Mouse (Mus musculus): ENCODE measurements around the gene Sae1.

Sae1 gene

DNA sequence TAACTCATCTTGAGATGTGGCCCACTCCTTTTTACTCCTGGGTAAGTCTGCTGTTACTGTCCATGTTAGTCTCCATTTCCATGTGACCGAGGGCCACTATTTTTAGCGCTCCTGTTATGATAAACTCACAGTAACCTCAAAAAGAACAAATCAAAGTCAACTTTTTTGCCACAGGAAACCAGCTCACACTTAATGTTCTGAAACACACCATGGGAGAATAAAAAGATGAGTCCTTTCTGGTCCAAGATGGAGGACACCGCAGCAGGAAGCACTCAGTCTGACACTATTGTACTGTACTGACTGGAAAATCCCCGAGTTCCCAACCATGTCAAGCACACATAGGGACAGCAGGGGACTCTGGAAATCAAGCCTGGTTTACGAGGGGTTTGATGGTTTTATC, 37.6 kb downstream of the Sae1 start:
- DNase-seq: no peak

DNA sequence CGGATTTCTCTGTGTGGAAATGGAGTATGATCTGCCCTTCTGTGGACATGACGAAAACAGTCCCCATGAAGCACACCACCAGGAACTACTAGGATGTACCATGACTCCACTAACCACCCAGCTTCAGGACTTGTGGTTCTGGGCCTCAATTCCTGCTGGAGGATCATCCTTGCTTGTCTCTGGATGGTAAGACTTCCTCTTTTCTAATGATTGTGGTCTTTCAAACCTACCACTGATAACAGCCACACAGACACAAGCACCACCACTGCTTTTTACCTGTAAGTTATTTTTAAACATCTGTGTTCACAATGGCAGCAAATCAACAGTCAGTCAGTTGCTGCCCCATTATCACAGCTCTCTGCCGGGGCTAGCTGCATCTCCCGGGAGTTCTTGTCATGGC, 42.3 kb downstream of the Sae1 start:
- no peak for DNase-seq

DNA sequence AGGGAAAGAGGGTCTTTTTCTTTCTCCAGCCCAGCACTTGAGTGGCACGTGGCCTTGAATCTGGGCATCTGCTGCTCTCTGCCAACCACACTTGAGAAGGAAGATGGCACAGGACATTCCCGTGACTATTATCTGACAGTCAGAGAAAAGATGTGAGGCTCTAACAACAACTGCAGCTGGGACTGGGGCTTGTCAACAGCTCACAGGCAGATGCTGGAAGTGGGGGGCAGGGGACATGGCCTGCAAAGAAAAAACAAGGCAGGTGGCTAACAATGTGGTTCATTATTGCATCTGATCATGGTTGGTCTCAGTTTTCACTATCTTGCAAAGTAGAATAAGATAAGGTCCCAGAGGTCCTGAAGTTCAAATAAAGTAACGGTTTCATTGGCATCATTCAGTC, 43.0 kb downstream of the Sae1 start:
- DNase-seq: no peak

DNA sequence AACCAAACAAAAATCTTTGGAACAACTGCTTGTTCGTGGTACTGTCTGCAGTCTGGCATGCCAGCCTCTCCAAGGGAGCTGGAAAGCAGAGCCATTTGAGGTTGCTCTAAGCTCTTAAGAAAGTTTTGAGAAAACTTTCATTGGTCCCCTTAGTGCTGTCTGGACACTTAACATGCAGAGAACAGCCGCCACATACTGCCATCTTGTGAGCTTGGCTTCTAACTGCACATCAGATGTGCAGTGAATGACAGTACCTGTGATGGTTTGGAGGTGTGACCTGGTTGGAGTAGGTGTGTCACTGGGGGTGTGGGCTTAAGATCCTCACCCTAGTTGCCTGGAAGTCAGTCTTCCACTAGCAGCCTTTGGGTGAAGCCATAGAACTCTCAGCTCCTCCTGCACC, 49.9 kb downstream of the Sae1 start:
- peak; percentile 38 for DNase-seq

DNA sequence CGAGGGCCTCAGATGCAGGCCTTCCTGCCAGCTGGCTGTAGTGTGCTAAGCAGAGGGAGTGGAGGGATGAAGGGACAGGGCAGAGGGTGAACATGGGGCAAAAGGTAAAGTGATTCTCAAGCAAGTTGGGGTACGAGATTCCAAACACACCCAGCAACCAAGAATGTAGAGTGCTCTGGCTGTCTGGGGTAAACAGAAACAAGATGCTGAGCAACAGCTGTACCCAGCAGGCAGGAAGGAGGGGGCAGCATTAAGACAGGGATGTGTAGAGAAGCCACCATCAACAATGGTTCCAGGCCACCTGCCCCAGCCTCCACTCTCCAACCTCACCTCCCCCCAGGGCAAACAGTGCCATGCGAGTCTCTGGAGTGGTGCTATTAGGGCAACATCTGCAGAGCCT, 58.5 kb downstream of the Sae1 start:
- no peak for DNase-seq

DNA sequence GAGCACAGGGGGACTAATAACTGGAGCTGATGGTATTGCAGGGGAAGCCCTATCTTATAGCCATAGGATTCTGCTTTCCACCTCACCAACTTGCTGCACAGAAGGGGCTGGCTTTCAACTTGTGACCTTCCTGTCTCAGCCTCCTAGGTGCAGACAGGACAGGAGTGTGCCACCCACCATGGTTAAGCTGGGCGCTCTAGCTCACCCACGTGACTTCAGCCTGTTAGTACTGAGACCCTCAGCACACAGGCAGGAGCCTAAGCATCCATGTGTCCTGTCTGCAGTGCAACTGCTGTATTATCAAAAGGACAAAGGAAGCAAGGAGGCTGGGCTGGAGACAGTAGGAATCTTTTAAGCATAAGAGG, 61.0 kb downstream of the Sae1 start:
- DNase-seq: no peak

DNA sequence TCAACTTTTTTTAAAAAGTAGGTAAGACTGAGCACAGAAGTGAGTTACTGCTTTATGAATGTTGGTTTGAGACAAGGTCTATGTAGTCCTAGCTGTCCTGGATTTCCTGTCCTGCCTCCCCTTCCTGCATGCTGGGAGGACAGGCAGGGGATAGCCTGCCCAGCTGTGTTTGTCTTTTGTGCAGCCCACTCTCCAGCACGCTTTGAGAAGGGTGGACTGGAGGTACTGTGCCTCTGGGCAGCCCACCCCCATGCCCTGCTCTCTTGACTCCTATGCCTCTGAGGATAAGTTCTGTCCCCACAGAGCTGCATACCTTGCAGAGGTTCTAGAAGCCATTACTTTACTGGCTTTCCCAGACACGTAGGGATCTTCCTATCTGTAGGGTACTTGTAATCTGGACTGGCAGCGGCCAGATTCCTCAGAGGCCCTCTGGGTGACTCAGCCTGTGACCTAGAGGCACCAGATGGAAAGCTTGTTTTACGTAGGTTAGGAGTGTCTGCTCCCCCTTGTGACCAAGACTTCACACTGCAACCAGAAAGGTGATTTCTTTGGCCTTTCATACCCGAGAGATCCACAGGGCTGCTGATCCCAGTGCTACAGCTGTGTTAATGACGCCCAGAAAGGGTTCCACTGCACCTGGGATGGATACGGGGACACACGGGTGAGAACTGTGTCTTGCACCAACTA, 61.5 kb downstream of the Sae1 start:
- DNase-seq: peak; percentile 65

DNA sequence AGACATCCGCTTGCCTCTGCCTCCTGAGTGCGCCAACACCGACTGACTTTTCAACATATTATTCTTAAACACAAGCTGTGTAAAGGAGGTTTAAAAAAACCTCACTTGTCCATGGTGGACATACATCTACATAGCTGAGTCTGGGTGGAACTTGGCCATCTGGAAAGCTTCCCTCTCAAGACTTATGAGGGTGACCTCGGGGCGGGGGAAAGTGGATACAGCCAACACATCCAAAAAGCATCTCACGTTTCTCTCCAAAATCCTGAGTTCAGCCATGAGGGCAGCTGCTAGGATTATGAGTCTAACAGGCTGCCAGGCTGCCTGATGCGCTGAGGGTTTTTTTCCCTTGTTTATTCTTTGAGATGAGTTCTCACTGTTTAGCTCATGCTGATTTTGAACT, 62.9 kb downstream of the Sae1 start:
- DNase-seq: no peak

DNA sequence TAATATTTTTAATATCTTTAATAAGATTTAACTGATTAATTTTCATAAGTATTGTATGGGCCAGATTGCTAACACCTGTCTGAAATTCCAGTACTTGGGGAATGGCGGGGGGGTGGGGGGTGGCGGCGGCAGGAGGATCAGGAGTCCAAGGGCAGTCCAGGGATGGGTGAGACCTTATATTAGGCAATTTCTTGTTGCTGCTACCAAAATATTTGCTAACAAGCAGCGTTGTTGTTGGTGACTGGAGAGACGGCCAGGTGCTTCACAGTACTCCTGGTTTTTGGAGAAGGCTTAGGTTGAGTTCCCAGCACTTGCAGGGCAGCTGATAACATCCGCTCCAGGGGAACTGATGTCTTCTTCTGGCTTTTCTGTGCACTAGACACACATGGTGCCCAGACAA, 67.1 kb downstream of the Sae1 start:
- DNase-seq: no peak

DNA sequence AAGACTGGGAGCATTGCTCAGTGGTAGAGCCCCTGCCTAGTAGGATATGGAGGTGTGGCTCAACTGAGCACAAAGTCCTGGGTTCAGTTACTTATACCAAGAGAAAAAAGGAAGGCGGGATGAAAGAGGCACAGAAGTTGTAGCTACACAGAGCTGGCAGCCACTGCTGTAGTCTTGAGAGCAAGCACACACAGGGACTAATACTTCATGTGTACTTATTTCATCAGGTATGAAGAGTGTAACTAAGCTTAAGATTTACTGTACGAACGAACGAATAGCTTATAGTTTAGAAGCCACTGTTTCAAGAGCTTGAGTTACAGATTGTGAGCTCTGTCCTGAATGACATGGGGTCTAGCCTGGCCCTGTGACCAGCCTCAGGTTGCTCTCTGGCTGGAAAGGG, 68.4 kb downstream of the Sae1 start:
- DNase-seq: no peak

DNA sequence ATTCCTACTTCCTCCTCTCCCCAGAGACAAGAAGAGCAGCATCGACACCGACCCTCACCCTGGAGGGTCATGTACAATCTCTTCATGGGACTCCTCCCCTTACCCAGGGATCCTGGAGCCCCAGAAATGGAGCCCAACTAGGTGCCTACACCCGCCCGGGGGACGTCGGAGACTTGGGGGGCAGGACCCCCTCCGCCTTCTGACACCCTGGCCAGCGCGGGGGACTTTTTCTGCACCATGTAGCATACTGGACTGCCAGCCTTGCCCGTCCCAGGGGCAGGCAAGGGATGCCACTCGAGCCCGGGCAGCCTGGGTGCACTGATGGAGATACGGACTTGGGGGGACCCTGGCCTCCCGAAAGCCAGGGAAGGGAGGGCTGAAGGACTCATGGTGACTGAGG, 70.5 kb downstream of the Sae1 start:
- no peak for DNase-seq

DNA sequence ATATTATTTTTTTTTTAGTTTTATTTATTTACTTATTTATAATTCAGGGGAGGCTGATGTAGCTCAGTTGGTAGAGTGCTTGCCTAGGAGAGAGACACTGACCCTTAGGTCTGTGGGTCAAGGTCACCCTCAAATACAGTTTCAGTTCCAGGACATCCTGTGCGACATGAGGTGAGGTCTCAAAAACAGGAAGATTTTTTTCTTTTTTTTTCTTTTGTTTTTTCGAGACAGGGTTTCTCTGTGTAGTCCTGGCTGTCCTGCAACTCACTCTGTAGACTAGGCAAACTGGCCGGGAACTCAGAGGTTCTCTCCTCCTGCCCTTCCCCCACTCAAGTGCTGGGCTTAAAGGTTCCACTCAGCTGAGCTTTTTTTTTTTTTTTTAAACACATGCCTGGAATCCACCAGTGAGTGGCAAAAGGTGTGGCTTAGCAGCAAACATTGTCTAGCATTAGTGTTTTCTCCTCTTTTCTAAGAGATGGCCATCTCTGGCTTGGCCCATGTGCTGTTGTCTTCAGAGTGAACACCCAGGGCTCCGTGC, 72.3 kb downstream of the Sae1 start:
- DNase-seq: no peak

DNA sequence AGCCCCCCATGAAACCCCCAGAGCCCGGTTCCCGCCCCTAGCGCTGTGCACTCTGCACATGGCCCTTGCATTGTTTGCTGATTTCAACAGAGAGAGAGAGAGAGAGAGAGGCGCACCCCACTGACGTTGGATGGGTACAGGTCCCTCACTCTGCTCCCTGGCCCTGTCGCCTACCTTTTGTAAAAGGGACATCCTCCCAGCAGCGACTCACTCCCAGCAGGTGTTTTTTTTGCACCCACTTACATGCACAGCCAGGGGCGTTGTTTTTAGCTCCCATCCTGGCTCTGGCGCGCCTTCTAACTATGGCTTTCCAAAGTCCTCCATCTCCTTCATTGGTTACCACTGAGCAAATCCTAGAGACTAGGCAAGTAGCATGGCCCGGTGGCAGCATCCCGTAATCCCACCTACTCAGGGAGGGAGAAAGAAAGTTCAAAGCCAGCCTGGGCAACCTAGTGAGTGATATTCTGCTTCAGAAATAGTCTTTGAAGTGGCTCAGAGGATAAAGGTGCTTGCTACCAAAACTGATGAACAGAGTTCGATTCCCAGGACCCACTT, 73.3 kb downstream of the Sae1 start:
- no peak for DNase-seq

DNA sequence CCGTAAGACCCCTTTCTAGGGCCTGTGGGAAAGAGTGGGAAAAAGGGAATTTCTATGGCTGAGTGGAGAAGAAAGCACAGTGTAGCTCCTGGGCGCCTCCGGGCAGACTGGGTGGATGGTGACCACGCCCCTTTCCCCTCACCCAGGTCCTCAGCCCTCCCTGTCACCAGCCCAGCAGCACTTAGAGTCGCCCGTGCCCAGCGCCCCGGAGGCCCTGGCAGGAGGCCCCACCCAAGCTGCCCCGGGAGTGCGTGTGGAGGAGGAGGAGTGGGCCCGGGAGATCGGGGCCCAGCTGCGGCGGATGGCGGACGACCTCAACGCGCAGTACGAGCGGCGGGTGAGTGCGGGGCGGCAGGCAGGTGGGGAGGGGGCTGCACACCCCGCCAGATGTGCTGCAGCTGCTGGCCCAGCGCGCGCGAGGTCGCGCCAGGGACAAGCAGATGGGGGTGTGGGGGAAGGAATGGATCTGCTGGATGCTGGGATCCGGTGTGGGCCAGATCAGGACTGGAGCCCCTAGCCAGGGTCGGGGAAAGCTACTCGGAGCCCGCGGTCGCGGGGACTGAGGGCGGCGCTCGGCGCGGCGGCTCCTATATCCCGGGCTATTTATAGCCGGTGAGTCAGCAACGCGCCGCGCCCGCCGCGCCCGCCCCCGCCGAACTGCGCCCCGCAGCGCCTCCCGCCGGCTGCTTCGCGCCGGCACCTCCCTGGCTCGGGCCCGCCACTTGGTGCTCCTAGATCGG, 74.0 kb downstream of the Sae1 start:
- DNase-seq: peak; percentile 87

DNA sequence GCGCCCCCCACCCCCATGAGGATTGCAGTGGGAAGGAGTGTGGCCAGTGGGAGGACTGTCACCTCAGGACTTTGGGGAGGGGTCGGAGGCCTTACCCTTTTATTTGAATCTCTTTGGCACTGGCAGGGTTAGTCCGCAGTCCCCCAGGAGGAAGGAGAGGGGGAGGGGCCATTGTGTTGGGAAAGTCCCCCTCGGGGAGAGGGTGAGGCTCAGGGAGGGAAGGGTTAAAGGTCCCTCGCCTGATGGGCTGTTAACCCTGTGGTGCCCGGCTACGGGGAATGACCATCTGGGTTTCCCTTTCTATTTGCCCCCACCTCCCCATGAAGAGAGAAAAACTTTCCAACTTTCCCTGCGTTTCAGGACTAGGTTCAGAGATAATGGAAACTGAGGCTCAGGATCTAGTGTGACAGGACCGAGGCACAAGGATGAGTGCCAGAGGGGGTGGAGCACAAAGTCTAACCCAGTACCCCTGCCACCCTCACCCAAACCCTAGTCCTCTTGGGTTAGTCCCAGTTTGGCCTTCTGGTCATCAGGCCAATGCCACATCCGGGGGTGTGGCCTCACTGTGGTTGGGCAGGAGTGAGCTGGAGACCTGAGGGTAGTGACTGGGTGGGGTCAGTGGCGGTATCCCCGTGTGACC, 74.8 kb downstream of the Sae1 start:
- DNase-seq: peak; percentile 60

DNA sequence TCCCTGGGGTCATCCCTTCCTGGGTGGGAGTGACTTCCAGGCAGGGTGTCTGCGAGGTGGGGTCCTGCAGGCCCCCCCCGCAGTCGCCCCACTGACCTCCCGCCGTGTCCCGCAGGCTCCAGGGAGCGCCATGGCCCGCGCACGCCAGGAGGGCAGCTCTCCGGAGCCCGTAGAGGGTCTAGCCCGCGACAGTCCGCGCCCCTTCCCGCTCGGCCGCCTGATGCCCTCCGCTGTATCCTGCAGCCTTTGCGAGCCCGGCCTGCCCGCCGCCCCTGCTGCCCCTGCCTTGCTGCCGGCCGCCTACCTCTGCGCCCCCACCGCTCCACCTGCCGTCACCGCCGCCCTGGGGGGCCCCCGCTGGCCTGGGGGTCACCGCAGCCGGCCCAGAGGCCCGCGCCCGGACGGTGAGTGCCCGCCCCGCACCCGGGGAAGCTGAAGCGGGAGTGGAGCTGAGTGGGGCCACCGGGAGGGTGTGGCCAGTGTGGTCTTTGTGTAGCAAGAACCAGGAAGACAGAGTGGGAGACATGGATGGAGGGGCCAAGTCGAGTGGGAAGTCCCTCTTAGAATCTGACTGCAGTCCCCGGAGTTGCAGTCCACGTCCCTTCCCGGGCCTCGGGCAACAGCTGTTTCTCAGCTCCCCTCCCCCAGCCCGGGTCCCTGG, 75.5 kb downstream of the Sae1 start:
- peak; percentile 48 for DNase-seq

DNA sequence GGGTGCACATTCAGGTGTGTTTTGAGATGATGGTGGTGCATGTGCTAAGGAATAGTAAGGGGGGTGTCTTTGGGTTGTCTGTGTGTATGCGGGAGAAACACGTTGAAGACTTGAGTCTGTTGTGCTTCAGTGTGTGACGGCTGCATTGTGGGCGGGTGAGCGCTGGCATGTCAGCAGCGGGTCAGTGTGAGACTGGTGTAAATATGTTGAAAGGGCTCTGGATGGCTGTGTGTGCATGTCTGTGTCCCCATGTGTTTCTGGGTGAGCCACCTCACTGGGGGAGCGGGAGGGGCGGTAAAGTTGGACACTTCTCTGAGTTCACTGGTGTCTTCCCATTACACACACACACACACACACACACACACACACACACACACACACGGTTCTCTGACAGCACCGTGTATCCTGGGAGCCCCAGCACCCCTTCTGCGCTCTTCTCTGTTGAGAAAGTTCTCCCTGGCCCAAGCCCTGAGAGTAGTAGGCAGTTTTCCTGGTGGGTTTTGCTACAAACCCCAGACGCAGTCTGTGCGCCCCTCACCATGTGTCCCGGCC, 76.1 kb downstream of the Sae1 start:
- DNase-seq: peak; percentile 35

DNA sequence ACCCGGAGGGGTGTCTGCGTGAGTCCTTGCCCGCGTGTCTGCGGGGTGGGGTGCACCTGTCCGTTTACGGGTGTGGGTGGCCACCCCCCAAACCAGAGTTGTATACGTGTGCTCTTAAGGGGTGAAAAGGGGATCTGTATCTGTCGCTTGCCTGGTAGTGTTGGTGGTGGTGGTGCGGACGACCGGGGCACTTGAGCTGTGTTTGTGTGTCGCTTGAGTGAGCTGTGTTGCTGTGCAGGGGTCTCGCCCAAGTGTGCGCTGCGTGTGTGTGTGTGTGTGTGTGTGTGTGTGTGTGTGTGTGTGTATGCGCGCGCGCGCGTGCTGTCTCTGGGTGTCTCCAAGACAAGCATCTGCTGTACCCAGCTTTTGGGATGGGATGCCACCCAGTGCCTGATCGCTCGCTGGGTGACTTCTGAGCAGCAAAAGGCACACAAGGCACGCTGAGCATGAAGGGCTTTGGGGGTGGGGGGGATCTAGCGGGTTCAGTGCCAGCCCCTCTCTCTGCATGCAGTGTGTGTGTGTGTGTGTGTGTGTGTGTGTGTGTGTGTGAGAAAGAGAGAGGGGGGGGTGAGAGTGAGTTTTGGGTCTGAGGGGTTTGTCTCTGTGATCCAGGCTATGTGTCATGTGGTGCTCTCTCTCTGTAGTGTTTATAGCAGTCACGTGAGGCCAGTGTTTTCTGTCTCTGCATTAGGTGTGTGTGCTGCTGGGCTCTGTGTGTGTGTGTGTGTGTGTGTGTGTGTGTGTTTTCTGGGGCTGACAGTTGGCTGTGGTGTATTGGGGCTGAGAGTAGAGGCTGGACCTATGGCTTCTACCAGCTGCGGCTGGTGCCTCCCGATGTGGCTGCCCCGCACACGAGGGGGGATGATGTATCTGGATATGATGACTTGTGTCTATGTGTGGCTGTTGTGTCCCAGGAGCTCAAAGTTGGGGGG, 76.8 kb downstream of the Sae1 start:
- peak; percentile 74 for DNase-seq

DNA sequence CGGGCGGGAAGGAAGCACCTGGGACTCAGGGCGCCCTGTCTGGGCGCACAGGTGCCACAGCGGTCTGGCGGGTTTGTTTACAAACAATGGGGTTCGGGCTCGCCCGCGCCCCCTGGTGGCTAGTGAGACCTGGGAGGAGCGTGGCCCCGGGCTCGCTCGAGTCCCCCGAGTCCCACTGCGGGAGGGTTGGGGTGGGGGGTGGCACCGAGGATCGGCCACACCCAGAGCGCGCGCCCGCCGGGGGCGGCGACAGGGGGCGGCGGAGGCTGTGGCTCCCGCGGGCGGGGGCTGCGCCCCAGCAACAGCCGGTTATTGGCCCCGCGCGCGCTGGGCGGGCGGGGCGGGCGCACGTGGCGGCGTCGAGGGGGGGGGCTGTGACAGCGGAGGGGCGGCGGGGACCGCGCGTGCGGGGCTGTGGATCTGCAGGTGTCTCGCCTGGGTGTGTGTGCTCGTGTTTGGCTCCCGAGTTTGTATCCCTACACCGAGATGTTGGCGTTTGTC, 77.5 kb downstream of the Sae1 start:
- peak; percentile 98 for DNase-seq

DNA sequence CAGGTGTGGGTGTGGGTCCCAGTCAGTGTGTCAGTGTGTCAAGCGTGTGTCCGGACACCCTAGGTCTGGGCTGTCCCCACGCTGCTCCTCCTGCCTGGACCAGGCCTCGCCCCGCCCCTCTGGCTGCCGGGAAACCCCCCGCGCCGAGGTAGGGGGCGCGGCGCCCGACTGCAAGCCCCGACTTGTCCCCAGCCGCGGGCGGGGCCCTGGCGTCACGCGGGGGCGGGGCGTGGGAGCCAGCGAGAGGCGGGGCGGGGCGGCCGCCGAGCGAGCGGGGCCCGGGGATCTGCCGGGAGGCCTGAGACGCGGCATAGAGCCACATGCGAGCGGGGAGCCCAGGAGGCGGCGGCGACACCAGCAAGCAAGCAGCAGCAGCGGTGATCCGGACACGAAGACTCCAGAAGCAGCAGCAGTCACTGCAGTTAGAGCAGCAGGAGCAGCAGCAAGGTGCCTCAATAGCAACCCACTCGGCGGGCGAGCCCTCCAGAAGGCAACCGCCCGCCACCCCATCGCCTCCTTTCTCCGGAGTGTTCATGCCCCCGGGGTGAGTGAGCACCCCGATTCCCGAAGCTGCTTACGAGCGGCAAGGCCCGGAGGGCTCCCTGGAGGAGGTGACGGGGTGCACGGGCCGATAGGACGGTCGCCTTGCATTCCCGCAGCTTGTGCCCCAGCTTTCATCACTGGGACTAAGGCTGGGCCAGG, 78.1 kb downstream of the Sae1 start:
- peak; percentile 97 for DNase-seq
